Mouse (Mus musculus) kidney, postnatal 0 days (tissue): ENCODE data around the gene Pla2g12a. TPM values are rescaled to one million over a fixed set of nuclear protein-coding genes. Genes with fewer than 3 reads are reported as not detected.

Experiments used
- ATAC-seq: fragments of 200-750 bp; cut with Nextera tagmentation; replicated peaks from 2 replicates; pipeline ENCODE4 v1.8.0; 2017; ENCODE audit warnings: low read depth, moderate number of reproducible peaks, moderate TSS enrichment, moderate library complexity; ENCODE audit not compliant: low FRiP score
- DNase-seq: peaks from one replicate; pipeline ENCODE4 v3.0.0-alpha.2; 2016; ENCODE audit warnings: low spot score
- H3K27ac ChIP-seq: fragments of 300-500 bp; sonication (generic); 2 replicates; pipeline ENCODE4 v1.5.1; 2014; ENCODE audit warnings: mild to moderate bottlenecking
- H3K27me3 ChIP-seq: fragments of 300-500 bp; sonication (generic); 2 replicates; pipeline ENCODE4 v1.6.1; 2014; ENCODE audit warnings: low read length, mixed read lengths; ENCODE audit not compliant: insufficient read depth
- H3K36me3 ChIP-seq: fragments of 300-500 bp; sonication (generic); 2 replicates; pipeline ENCODE4 v1.6.1; 2014; ENCODE audit warnings: low read length, mixed read lengths; ENCODE audit not compliant: insufficient read depth
- H3K4me1 ChIP-seq: fragments of 300-500 bp; sonication (generic); replicated peaks from 2 replicates; pipeline ENCODE4 v1.6.1; 2014; ENCODE audit warnings: antibody characterized with exemption, low read length, mixed read lengths; ENCODE audit not compliant: insufficient read depth
- H3K4me2 ChIP-seq: fragments of 300-500 bp; sonication (generic); 2 replicates; pipeline ENCODE4 v1.6.1; 2014; ENCODE audit warnings: mild to moderate bottlenecking, low read length, moderate library complexity, mixed read lengths
- H3K4me3 ChIP-seq: fragments of 300-500 bp; sonication (generic); replicated peaks from 2 replicates; pipeline ENCODE4 v1.5.1; 2014; ENCODE audit warnings: low read depth, low read length
- H3K9ac ChIP-seq: fragments of 300-500 bp; sonication (generic); 2 replicates; pipeline ENCODE4 v1.6.1; 2014; ENCODE audit warnings: low read depth, low read length
- H3K9me3 ChIP-seq: fragments of 300-500 bp; sonication (generic); replicated peaks from 2 replicates; pipeline ENCODE4 v1.6.1; 2016; ENCODE audit warnings: low read length, inconsistent platforms, mixed read lengths
- CTCF ChIP-seq: IDR thresholded peaks from 2 replicates; pipeline ENCODE4 v1.5.1; 2016; ENCODE audit warnings: antibody characterized with exemption, low read depth, mild to moderate bottlenecking, moderate library complexity
- WGBS: fragments of 180-500 bp; shearing (Covaris S2); extraction: QIAGEN DNeasy Blood & Tissue Kit; methylation state at CpG from one replicate; pipeline ENCODE4 v1.1.7; 2014; 5-methylcytosine and 5-hydroxymethylcytosine counted together
- polyA plus RNA-seq: library from polyadenylated mRNA; unstranded; fragments of >200 nt; fragmentation: Nextera tagmentation; extraction: Ambion mirVana; gene quantifications from 2 replicates; pipeline ENCODE4 v1.2.1, GENCODE M21; 2015

The Pla2g12a gene
- polyA plus RNA-seq, 1 experiment from 2014 or later = 55.4 TPM

DNA sequence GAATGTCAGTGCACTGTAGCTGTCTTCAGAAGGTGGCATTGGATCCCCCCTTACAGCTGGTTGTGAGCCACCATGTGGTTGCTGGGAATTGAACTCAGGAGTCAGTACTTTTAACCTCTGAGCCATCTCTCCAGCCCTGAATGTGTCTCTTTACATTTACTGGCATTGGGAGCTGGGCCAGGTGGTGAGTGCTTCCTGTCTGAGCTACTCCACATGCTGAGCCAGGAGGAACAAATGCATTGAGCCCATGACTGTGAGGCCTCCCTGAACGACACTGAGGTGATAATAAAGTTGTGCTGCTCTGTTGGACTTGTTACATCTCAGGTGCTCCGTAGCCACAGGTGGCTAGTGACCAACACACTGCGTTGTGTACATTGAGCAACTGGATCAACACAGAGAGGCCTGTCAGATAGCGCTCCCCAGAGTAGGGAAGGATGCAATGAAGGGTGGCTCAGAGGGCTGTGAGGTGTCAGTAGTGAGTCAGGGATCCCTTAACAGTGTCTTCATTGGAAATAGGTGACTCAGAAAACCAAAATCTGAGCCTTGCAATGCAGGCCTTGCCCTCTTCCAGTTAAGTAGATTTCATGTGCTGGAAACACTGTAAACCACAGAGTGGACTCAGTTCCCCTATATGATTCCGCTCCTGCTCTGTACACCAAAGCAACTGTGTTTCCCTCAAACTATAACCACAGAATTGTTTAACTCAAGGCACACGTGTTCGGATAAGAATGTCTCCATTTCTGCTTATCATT, 26.2 kb downstream of the Pla2g12a start:
- H3K4me1 ChIP-seq = 0 out of 2 replicates have a peak, but pooled peaks cover 6% of the 10 kb centered on the region
- WGBS = 81% methylated on average over 7 of the region's 7 CpGs
- no peak overlapping the region for H3K9ac ChIP-seq
- H3K4me3 ChIP-seq = no peak overlapping the region
- H3K36me3 ChIP-seq = peaks cover 13% of the 10 kb centered on the region
- no peak overlapping the region for H3K27ac ChIP-seq
- no peaks in the 10 kb centered on the region for H3K9me3 ChIP-seq
- H3K27me3 ChIP-seq = no peaks in the 10 kb centered on the region
- H3K4me2 ChIP-seq = no peak overlapping the region
- no peak for DNase-seq
- ATAC-seq = no peak
- no peak for TF ChIP-seq CTCF

DNA sequence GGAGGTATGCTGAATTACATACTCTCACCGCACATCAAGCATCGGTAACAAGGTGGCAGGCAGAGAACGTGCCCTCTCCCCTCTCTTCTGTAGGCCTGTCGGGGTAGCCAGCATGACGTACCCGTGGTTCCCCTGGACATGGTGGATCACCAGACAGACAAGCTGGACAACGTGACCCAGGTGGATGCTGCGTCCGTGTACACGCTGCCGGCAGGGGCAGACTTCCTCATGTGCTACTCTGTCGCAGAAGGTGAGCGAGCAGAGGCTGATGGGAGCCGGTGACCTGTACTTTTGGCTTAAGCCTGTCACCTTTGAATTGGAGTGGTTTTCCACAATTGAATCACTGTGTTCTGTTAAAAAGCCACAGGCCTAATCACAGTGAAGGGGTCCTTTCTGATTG, 33.6 kb downstream of the Pla2g12a start:
- WGBS = 94% methylated on average over 14 of the region's 14 CpGs
- Histone ChIP-seq H3K4me3 (no peak overlapping the region), H3K27me3 (no peaks in the 10 kb centered on the region), H3K9ac (no peak overlapping the region), H3K9me3 (no peaks in the 10 kb centered on the region), H3K4me1 (no peaks in the 10 kb centered on the region), H3K36me3 (peaks cover 28% of the 10 kb centered on the region), H3K27ac (no peak overlapping the region), H3K4me2 (no peak overlapping the region)
- TF ChIP-seq CTCF = no peak
- ATAC-seq = no peak
- DNase-seq = no peak

DNA sequence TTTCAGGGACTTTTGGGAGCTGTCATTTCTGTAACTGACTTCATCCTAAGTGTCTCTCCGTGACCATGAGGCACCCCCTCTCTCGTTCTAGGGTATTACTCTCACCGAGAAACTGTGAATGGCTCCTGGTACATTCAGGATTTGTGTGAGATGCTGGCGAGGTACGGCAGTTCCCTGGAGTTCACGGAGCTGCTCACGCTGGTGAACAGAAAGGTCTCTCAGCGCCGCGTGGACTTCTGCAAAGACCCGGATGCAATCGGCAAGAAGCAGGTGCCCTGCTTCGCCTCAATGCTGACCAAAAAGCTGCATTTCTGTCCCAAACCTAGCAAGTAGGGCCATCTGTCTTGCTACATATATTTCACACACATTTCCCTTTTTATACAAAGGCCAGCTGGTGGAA, 34.8 kb downstream of the Pla2g12a start:
- 94% methylated on average over 13 of the region's 13 CpGs for WGBS
- Histone ChIP-seq H3K9me3 (no peaks in the 10 kb centered on the region), H3K9ac (no peak overlapping the region), H3K27me3 (no peaks in the 10 kb centered on the region), H3K4me2 (no peak overlapping the region), H3K27ac (no peak overlapping the region), H3K36me3 (peaks cover 28% of the 10 kb centered on the region), H3K4me3 (no peak overlapping the region), H3K4me1 (no peaks in the 10 kb centered on the region)
- ATAC-seq (no peak), DNase-seq (no peak)
- TF ChIP-seq CTCF = no peak

DNA sequence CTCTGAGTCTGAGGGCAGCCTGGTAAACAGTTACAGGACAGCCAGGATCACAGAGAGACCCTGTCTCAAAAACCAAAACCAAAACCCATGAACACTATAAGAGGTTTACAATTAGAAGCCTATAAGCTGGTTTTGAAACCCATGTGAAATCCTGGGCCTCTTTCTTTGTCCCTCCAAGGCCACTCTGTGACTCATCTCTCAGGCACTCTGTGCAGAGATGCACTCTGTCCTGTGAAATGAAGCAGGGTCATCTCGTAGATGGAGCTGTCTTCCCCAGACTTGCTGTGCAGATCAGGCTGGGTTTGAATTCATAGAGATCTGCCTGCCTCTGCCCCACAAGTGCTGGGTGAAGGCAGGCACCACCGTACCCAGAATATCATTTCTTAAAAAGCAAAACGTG, 39.0 kb downstream of the Pla2g12a start:
- peaks cover 14% of the 10 kb centered on the region for H3K36me3 ChIP-seq
- no peak overlapping the region for H3K9ac ChIP-seq
- H3K4me3 ChIP-seq = no peak overlapping the region
- ATAC-seq (no peak), DNase-seq (no peak)
- no peak overlapping the region for H3K27ac ChIP-seq
- no peak for TF ChIP-seq CTCF
- no peaks in the 10 kb centered on the region for H3K9me3 ChIP-seq
- H3K4me2 ChIP-seq = no peak overlapping the region
- H3K27me3 ChIP-seq = no peaks in the 10 kb centered on the region
- 75% methylated on average over 3 of the region's 3 CpGs for WGBS
- no peaks in the 10 kb centered on the region for H3K4me1 ChIP-seq

DNA sequence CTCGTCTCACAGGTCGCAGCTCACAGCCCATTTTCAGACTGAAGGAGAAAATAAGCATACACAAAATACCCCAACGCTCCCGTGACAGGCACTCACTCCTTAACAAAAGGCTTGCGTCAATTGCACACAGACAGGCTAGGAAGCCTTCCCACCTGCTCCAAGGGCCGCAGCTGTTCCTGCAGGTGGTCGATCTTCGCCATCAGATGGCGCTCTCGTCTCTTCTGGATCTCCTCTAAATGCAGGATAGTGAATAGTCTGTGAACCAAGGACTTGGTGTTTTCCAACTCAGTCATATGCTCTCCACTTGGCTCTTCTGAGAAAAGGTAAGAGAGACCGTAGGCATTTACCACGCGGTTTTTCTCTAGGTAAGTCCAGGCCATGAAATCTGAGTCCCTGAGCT, 40.0 kb downstream of the Pla2g12a start:
- no peak overlapping the region for H3K9ac ChIP-seq
- no peaks in the 10 kb centered on the region for H3K9me3 ChIP-seq
- TF ChIP-seq CTCF = peak; percentile 83
- H3K27ac ChIP-seq = no peak overlapping the region
- peak; percentile 54; the same call in 1 of the 2 replicates for ATAC-seq
- H3K27me3 ChIP-seq = no peaks in the 10 kb centered on the region
- peaks cover 9% of the 10 kb centered on the region for H3K36me3 ChIP-seq
- 17% methylated on average over 13 of the region's 13 CpGs for WGBS
- no peaks in the 10 kb centered on the region for H3K4me1 ChIP-seq
- H3K4me3 ChIP-seq = no peak overlapping the region
- DNase-seq = peak; percentile 81
- H3K4me2 ChIP-seq = no peak overlapping the region

DNA sequence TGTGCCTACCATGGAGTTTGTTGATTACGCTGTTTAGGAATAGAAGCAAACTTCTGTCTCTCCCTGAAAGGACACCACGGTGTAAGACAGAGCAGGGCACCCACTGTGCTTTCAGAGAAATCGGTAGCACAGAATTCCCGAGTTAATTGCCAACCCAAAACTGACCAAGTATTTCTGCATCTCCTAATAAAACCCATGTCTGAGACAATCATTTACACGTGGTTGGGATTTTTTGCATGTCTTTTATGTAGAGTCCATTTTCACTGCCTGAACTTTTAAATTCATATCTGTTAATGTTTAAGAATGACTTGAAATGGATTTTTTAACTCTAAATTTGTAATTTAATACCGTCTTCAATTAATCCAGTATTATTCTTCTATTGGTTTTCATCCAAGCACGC, 45.2 kb downstream of the Pla2g12a start:
- H3K4me1 ChIP-seq = no peaks in the 10 kb centered on the region
- DNase-seq = no peak
- no peak overlapping the region for H3K9ac ChIP-seq
- 85% methylated on average over 7 of the region's 7 CpGs for WGBS
- H3K4me2 ChIP-seq = no peak overlapping the region
- H3K27ac ChIP-seq = no peak overlapping the region
- TF ChIP-seq CTCF = no peak
- H3K36me3 ChIP-seq = no peaks in the 10 kb centered on the region
- H3K4me3 ChIP-seq = no peak overlapping the region
- H3K9me3 ChIP-seq = no peaks in the 10 kb centered on the region
- no peak for ATAC-seq
- H3K27me3 ChIP-seq = no peaks in the 10 kb centered on the region

DNA sequence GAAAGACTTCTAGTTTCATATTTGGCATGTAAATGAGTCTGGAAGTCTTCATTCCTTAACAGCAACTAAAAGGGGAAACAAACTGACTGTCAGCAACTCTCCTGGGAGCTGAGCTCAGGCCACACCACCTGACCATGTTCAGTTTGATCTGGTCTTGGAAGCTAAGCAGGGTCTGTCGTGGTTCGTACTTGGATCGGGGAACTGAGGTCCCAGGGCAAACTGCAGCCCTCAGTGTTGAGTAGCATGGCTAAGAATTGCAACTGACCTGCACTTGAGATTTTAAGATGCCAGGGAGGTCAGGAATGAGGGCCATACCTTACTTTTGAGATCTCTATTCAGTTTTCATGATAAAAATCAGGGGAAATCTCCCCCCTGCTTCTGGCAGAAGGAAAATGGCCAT, 47.5 kb downstream of the Pla2g12a start:
- Histone ChIP-seq H3K27me3 (no peaks in the 10 kb centered on the region), H3K27ac (no peak overlapping the region), H3K9me3 (no peaks in the 10 kb centered on the region), H3K36me3 (no peaks in the 10 kb centered on the region), H3K9ac (no peak overlapping the region), H3K4me1 (no peaks in the 10 kb centered on the region), H3K4me2 (no peak overlapping the region), H3K4me3 (no peak overlapping the region)
- no peak for TF ChIP-seq CTCF
- WGBS = 83% methylated on average over 3 of the region's 3 CpGs
- DNase-seq = no peak
- ATAC-seq = no peak
